Mouse (Mus musculus) heart, postnatal 4 days (tissue): ENCODE data around the gene Tmem176a. TPM values are rescaled to one million over a fixed set of nuclear protein-coding genes. Genes with fewer than 3 reads are reported as not detected.
"Not testable (repeated sequence)": the region's sequence is repeated elsewhere in the genome, so short reads cannot be mapped to it uniquely, and the experiment has no call there.

Experiments used
- DNase-seq: peaks from one replicate; pipeline ENCODE4 v3.0.0; 2021
- total RNA-seq, 2 experiments: library from RNA; stranded (reverse); gene quantifications; 2 replicates each; pipeline ENCODE4 v1.2.3; 2021

Tmem176a gene
- total RNA-seq, 2 experiments from 2014 or later, result 33.6 to 34.8 TPM

- peak; percentile 53 for DNase-seq
Observed at GRCm38 (mm10) chr6:48842111-48842842, 1.6 kb downstream of the Tmem176a start.

DNA sequence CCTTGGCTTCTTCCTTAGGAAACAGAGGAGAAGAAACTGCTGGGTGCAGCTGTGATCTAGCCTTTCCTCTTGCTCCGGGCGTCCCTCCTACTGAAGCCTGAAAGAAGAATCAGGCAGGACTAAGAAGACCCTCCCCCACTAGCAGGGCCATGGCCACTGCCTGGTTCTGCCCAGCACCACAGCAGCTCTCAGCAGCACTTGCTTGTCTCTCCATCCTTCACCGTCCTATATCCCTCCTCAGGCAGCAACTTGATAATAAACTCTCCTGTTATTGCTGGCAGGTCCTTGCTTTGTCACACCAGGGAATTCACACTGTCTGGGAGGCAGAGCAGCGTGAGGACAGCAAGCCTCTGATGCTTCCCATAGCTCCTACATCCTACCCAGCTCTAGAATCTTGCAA lies 4.4 kb downstream of the Tmem176a start:
- no peak for DNase-seq

DNA sequence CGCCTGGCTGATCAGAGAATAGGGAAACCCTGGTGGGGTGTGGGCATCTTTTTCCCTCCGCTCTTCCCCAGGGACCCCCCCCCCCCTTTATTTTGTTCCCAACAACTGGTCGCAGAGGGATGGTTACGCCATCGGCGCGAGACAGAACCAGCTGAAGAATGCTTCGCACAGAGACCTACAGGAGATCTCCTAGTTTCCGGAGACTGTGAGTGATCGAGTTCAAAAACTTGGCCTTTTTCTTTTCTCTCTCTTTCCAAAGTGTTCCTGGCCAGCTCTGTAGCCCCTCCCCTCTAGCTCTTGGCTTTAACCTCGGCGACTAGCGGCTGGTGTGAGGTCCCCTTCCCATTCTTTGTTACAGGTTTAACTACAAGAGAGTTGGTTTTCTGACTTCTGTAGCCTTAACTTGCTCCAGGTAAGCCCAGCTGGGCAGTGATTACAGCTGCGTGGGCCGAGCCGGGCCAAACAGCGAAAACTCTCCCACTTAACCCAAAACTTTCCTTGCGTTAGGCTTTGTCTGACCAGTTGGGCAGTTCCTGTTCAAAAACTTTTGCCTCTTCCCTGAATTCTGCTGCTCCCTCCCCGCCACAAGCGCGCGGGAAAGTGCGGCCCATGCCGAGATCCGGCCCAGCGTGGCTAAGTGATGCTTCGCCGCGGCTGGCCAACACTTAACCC lies 11.2 kb downstream of the Tmem176a start:
- DNase-seq, result peak; percentile 53

DNA sequence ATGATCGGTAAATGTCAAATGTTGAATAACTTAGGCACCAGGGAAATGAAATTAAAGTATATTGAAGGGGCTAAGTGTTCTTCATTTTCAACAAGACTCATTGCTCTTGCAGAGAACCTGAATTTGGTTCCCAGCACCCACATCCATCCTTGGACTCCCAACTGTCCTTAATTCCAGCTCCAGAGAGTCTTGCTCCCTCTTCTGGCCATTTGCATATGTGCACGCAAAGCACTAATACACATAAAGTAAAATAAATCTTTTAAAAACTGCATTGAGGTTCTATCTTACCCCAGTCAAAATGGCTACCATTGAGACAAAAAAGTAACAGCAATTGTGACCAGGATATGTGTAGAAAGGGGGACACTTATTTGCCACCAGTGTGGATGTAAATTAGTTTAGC lies 13.4 kb downstream of the Tmem176a start:
- DNase-seq, result no peak

- no peak for DNase-seq
Observed at GRCm38 (mm10) chr6:48857613-48858302, 17.0 kb downstream of the Tmem176a start.

DNA sequence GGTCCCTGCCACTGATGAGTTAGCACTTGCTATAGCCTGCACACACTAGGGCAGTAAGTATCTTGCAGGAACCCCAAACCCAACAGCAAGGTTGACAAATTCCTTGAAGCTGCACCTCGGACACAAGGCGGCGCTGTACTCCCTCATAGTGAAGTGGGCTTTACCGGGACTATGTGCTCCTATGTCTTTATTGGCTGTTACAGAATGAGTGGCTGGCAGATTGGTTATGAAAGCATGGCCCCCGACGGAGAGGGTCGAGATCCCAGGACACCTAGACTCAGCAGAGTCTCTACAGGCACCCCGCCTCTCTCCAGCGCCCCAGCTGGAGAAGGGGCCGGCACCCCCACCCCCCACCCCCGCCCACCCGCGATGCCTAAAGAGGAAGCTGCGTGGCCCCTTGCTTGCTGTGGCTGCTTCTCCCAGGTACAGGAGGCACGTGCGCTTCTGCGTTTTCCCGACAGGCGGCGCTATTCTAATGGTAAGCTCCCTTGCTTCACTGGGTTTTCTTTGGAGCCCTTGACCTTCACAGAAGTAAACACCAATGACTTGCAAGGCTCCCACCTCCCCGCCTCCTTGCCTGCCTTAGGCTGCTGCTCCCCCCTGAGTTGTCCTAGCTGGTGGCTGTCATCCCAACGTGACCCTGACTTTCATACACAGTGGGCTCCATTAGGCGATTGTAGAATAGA lies 19.6 kb downstream of the Tmem176a start:
- peak; percentile 72 for DNase-seq

DNA sequence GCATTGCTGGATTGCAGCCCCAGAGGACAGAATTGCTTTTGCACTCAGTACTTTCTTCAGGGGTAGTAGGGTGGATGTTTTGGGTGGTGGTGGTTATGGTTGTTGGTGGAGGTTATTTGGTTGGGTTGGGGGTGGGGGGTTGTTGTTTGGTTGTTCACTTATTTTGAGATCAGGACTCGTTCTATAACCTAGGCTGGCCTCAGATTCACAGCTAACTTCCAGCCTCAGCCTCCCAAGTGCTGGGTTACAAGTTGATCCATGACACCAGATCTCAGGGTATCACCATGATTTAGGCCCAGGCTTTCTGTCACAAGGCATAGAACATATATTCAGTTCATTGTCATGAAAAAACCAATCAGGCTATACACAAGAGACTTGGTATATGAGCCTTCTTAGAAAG lies 20.1 kb downstream of the Tmem176a start:
- no peak for DNase-seq

DNA sequence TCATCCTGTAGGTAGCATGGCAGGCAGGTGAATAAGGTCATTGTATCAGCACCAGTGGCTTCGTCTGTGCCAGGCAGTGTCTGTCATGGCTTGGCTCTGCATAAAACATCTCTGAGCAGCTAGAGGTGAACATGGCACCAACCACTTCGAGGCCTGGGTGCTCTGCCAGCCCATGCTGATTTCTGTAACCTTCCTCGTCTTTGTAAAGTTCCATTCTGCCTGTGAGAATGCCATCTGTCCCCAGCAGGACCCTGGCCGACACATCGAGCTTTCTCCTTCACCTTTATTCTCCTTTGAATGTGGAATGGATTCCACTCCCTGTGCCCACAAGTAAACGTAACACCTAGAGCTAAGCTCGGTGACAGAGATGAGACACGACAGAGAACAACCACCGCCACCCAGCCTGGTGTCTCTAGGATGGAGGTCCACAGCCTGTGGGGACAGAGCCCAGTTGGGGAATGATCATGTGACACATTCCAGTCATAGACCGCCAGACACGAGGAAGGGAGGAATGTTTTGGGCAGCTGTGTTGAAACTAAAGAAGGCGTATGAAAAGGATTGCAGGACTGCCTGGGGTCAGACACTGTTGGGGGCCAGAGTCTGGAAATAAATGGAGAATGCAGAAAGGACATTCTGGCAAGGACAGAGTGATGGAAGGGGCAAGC lies 21.0 kb downstream of the Tmem176a start:
- no peak for DNase-seq

DNA sequence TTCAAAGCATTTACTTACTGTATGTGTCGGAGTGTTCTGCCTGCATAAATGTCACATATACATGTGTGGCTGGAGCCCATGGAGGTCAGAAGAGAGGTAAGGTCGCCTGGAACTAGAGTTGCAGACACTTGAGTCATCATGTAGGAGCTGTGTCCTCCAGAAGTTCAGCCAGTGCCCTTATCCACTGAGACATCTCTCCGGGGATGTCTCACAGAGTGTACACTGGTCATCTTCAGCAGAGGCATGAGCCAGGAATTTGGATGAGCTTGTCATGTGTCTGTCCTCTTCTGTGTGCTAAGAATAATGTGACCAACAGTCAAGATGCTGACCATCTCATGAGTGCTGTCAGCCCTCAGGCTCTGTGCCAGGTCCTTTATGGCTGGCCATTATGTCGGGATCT lies 22.1 kb downstream of the Tmem176a start:
- DNase-seq, result no peak

DNA sequence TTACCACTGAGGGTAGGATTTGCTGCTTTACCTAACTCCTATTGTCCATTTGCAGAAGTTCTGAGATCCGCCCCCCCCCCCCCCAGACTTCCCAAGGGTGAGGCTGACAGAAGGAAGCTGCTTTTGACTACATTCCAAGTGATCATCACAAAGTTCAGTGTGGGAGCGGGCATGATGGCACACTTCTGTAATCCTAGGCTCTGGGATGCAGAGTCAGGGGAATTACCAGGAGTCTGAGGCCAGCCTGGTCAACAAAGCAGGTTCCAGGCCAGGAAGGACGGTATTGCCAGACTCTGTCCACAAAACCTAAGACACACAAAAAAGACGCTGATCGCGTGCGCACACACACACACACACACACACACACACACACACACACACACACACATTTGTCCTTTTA lies 22.8 kb downstream of the Tmem176a start:
- DNase-seq, result no peak

- no peak for DNase-seq
Observed at GRCm38 (mm10) chr6:48864181-48864580, 23.5 kb downstream of the Tmem176a start.

- DNase-seq, result no peak
Observed at GRCm38 (mm10) chr6:48864723-48865122, 24.0 kb downstream of the Tmem176a start.

DNA sequence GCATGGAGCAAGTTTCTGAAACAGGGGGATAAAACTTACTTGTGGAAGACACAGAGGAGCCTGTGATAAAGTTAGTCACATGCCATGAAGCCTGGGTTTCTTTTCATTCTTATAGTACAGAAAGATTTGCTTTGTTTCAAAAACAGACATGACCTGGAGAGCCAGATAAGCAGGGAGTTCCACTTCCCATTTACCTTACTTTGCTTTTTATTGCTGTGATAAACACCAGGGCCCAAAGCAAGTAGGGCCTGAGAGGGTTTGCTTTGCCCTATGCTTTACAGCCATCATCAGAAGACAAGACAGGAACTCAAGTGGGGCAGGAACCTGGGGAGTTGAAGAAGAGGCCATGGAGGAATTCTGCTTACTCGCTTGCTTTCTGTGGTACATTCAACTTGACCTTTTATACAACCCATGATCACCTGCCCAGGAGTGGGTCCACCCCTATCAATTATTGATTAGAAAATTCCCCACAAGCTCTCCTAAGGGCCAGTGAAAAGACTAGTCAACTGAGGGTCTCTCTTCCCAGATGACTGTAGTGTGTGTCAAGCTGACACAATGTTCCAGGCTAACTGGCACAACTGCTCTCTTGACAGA lies 24.5 kb downstream of the Tmem176a start:
- DNase-seq, result no peak

GRCm38 (mm10) chr6:48866355-48866950 lies 25.7 kb downstream of the Tmem176a start:
- DNase-seq, result not testable (repeated sequence)

DNA sequence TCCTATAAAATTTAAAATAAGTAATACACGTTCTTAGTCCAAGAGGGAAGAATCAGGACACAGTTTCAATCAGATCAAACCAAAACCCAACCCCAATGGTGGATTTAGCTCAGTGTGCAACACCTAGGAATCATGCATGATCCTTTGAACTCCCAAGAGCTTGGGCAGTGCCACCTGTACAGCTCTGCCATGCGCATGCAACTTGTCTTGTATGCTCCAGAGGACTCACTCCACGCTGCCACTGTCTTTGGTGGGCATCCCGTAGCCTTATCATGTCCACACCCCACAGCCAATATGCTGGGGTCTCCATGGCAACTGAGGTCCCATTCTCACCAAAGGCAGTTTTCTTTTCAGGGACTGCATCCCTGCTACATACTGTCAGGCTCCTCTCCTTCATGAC lies 26.4 kb downstream of the Tmem176a start:
- DNase-seq, result no peak

GRCm38 (mm10) chr6:48869774-48870173 lies 29.1 kb downstream of the Tmem176a start:
- DNase-seq, result no peak

DNA sequence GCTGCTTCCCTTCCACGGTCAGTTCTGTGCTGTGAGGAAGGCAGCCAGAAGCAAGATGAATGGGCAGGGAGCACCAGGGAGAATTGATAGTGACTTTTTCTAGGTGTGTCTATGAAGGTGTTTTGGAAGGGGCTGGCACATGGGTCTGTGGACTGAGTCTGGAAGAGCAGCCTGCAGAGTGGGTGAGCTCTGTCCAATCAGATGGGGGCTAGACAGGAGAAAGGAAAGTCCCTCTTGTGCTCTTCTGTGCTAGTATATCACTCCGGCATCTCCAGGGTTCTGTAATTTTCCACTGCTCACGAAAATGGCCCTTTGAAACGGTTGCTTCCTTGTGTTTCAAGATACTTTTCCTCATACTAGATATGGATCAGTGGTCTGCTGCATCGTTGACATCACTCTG lies 31.9 kb downstream of the Tmem176a start, which contains the start of gene Aoc1:
Aoc1 (plus strand) TSS at position 301 of the 400 bp plus-strand sequence.
- DNase-seq, result no peak

- no peak for DNase-seq
Observed at GRCm38 (mm10) chr6:48874576-48874975, 33.9 kb downstream of the Tmem176a start.

- no peak for DNase-seq
Observed at GRCm38 (mm10) chr6:48875515-48875914, 34.8 kb downstream of the Tmem176a start.

GRCm38 (mm10) chr6:48876510-48877135 lies 35.9 kb downstream of the Tmem176a start:
- DNase-seq, result no peak

- no peak for DNase-seq
Observed at GRCm38 (mm10) chr6:48894203-48894602, 53.5 kb downstream of the Tmem176a start.
